8 mouse cellular contexts compared by ENCODE assay signal in the genomic region with DNA sequence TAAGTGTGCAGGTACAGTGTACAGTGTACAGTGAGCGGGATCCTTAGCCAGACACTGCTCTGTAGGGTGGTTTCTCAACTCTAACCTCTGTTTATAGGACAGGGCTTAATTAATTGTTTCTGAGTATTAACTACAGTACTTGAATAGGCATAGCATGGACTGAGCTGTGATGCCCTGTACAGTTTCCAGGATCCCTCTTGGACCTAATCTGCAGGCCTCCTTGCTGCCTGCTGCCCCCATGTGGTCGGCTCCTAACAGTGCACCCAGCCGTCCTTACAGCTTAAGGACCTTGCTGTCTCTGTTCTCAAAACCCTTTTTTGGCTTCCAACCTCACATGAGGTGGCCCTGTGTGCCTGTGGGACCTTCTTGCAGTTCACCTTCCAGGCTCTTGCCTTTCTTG. TPM values are rescaled to one million over a fixed set of nuclear protein-coding genes. Genes with fewer than 3 reads are reported as not detected.
DNase-seq lines count a peak whose midpoint lies in the region; ATAC-seq and TF ChIP-seq lines count a peak whose summit lies in the region.

No protein-coding gene starts in this region.

- no peak overlapping the region for H3K4me3 ChIP-seq in C2C12 (ENCODE audit: insufficient read depth, poor library complexity, severe bottlenecking)
- H3K4me3 ChIP-seq in liver, postnatal 0 days (ENCODE audit: low read depth, low read length): no peak overlapping the region
- H3K4me3 ChIP-seq in olfactory bulb, adult 2 months (ENCODE audit: insufficient read depth, low read depth, low read length): no peak overlapping the region

- no peaks in the 10 kb centered on the region for H3K79me3 ChIP-seq in C2C12 (ENCODE audit: low read depth)

- peak; percentile 89 for ATAC-seq in common myeloid progenitor, adult 5-6 weeks (replicated peaks; ENCODE audit: low read depth, poor library complexity, severe bottlenecking)
- no peak for ATAC-seq in liver, postnatal 0 days
- no peak for ATAC-seq in monocyte, adult 5-6 weeks (replicated peaks; ENCODE audit: insufficient number of reproducible peaks, low FRiP score, low TSS enrichment, poor library complexity, severe bottlenecking)

- H3ac ChIP-seq in C2C12 (ENCODE audit: control insufficient read depth, insufficient read length, low read depth): no peak overlapping the region

- H3K27me3 ChIP-seq in C2C12 (ENCODE audit: control insufficient read depth, insufficient read depth, insufficient read length): peaks cover 19% of the 10 kb centered on the region
- peaks cover 30% of the 10 kb centered on the region for H3K27me3 ChIP-seq in liver, postnatal 0 days (ENCODE audit: insufficient read depth, low read length)

- TF ChIP-seq CTCF in C2C12 (IDR thresholded peaks at IDR 0.05; ENCODE audit: control insufficient read depth, insufficient read depth, insufficient read length): peak; percentile 93
- TF ChIP-seq CTCF in liver, postnatal 0 days (IDR thresholded peaks at IDR 0.05; ENCODE audit: low read depth): peak; percentile 89
- TF ChIP-seq CTCF in olfactory bulb, adult 2 months (IDR thresholded peaks at IDR 0.05; ENCODE audit: insufficient read depth, low read depth, low read length): peak; percentile 77

- peak; percentile 88 for DNase-seq in ZHBTc4 (ENCODE audit: low read depth, low spot score)
- peak; percentile 79 for DNase-seq in gastrocnemius, postnatal 10 days
- DNase-seq in kidney, postnatal 25 days: peak; percentile 75 to 83
- peak; percentile 75 for DNase-seq in liver, postnatal 0 days

- no peak for TF ChIP-seq EP300 in liver, postnatal 0 days (IDR thresholded peaks at IDR 0.05; ENCODE audit: low read depth)

- no peak overlapping the region for H3K4me2 ChIP-seq in liver, postnatal 0 days (ENCODE audit: low read depth, low read length)

- no peaks in the 10 kb centered on the region for H3K36me3 ChIP-seq in C2C12 (ENCODE audit: control insufficient read depth, insufficient read depth)
- no peaks in the 10 kb centered on the region for H3K36me3 ChIP-seq in liver, postnatal 0 days (replicated peaks; ENCODE audit: insufficient read depth, low read length)

- 29% methylated on average over 3 of the region's 3 CpGs for WGBS in liver, postnatal 0 days (ENCODE audit: insufficient replicate concordance)
- 30% methylated on average over 3 of the region's 3 CpGs for WGBS in olfactory bulb, adult 2 months

- no peaks in the 10 kb centered on the region for H3K79me2 ChIP-seq in C2C12 (ENCODE audit: control insufficient read depth, insufficient read depth)

- H3K9ac ChIP-seq in liver, postnatal 0 days (replicated peaks): no peak overlapping the region

- no peak for TF ChIP-seq POLR2A in olfactory bulb, adult 2 months (IDR thresholded peaks at IDR 0.05; ENCODE audit: insufficient read depth, low read depth, low read length)

- no peaks in the 10 kb centered on the region for H3K9me3 ChIP-seq in liver, postnatal 0 days (ENCODE audit: low read length)

- H3K4me1 ChIP-seq in liver, postnatal 0 days (ENCODE audit: insufficient read depth): no peaks in the 10 kb centered on the region
- H3K4me1 ChIP-seq in olfactory bulb, adult 2 months (ENCODE audit: control insufficient read depth, insufficient read depth, low read length): peaks cover 14% of the 10 kb centered on the region

- no peak overlapping the region for H3K27ac ChIP-seq in liver, postnatal 0 days (ENCODE audit: low read depth)
- H3K27ac ChIP-seq in olfactory bulb, adult 2 months (ENCODE audit: insufficient read depth, low read depth, low read length): no peak overlapping the region

TF ChIP-seq in C2C12, 6 proteins besides CTCF, POLR2A, EP300 and RAD21:
- TF ChIP-seq CEBPB (IDR thresholded peaks at IDR 0.05; ENCODE audit: low read depth) (no peak), MYOD1 (IDR thresholded peaks at IDR 0.05; ENCODE audit: control insufficient read depth, insufficient read length, low read depth) (no peak), MYOG (IDR thresholded peaks at IDR 0.05; ENCODE audit: control insufficient read depth, extremely low read depth, insufficient read length) (no peak), USF1 (IDR thresholded peaks at IDR 0.05; ENCODE audit: low read depth) (no peak), MAX (IDR thresholded peaks at IDR 0.05) (no peak), FOSL1 (IDR thresholded peaks at IDR 0.05; ENCODE audit: insufficient read depth, low read length, poor library complexity, severe bottlenecking) (no peak)

RNA-seq across cellular contexts. Expression of a gene that starts 2.0 kb away (rescaled TPM):
- polyA plus RNA-seq in C2C12 (2012; fragmentation: generic; extraction: Trizol): 1.6 TPM
- total RNA-seq in common myeloid progenitor, adult 5-6 weeks (2017): not detected in 2 replicates
- 1 to 10 TPM; 2.0 to 3.5 TPM for total RNA-seq in gastrocnemius, postnatal 10 days (2021)
- polyA plus RNA-seq in liver, postnatal 0 days (2015; fragmentation: Nextera tagmentation; extraction: Ambion mirVana): 2.4 and 3.4 TPM in 2 replicates
- not detected in 2 replicates for polyA plus RNA-seq in olfactory bulb, adult 2 months (2012; ENCODE audit: insufficient read depth, insufficient read length, low replicate concordance, missing spikeins)
- not detected in 3 replicates for total RNA-seq in monocyte, adult 5-6 weeks (2017)
